Mouse (Mus musculus): ENCODE data around the gene Spock3. TPM values are rescaled to one million over a fixed set of nuclear protein-coding genes. Genes with fewer than 3 reads are reported as not detected.
"Not testable (repeated sequence)": the region's sequence is repeated elsewhere in the genome, so short reads cannot be mapped to it uniquely, and the experiment has no call there.

Gene Spock3
- polyA plus RNA-seq, 1 experiment from 2014 or later = 74.9 TPM

DNA sequence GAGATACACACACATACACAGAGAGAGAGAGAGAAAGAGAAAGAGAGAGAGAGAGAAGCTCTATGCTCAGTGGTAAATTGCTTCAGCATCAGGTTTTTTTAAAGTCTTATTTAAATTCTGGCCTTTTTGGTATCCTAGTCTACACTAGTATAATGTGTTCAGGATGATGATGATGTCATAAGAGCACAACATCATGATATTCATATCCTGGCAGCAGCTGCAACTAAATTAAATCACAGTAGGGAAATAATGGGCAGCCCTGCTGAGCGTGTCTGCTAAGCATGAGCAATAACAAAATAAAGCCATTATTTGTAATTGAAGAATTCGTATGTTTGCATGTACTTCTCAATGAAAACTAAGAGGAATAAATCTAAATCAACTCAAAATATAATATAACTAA is 169.7 kb downstream of the Spock3 start:
- no peaks in the 10 kb centered on the region for H3K27me3 ChIP-seq (ENCODE audit: control insufficient read depth, insufficient read depth, low read depth, low read length)
- no peak overlapping the region for H3K9ac ChIP-seq (ENCODE audit: low read depth, low read length)
- no peak overlapping the region for H3K4me3 ChIP-seq (ENCODE audit: low read depth, low read length)
- no peaks in the 10 kb centered on the region for H3K9me3 ChIP-seq (replicated peaks; ENCODE audit: control insufficient read depth, low read length, poor library complexity, severe bottlenecking)
- ATAC-seq = 0 out of 2 replicates have a peak, but pooled peaks have one; percentile 54
- H3K4me1 ChIP-seq (ENCODE audit: control insufficient read depth, insufficient read depth, low read length) = no peaks in the 10 kb centered on the region
- no peak overlapping the region for H3K27ac ChIP-seq (ENCODE audit: low read length)
- H3K36me3 ChIP-seq (ENCODE audit: control insufficient read depth, insufficient read depth, low read length) = no peaks in the 10 kb centered on the region
- no peak overlapping the region for H3K4me2 ChIP-seq (ENCODE audit: low read length)
- 53% methylated on average over 2 of the region's 2 CpGs for WGBS

DNA sequence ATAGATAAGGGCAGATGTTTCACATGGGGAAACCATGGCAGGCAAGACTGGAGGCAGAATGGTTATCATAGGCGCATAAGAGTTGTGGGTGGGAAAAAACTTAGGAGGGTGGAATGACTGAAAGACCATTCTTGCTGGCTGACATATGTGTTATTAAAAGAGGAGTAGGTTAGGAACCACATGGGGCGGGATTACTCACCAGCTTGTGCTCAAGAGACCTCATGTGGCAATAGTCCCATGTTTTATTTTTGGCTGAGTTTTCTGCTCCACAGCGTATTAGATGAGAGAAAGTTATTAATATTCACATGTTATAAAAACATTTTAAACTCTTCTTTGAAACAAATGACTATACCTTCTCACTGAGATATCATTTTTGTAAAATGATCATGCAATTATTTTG is 184.6 kb downstream of the Spock3 start:
- H3K4me2 ChIP-seq (ENCODE audit: low read length) = no peak overlapping the region
- 91% methylated on average over 3 of the region's 3 CpGs for WGBS
- no peak overlapping the region for H3K9ac ChIP-seq (ENCODE audit: low read depth, low read length)
- no peak for ATAC-seq
- no peaks in the 10 kb centered on the region for H3K9me3 ChIP-seq (replicated peaks; ENCODE audit: control insufficient read depth, low read length, poor library complexity, severe bottlenecking)
- no peaks in the 10 kb centered on the region for H3K27me3 ChIP-seq (ENCODE audit: control insufficient read depth, insufficient read depth, low read depth, low read length)
- no peaks in the 10 kb centered on the region for H3K36me3 ChIP-seq (ENCODE audit: control insufficient read depth, insufficient read depth, low read length)
- no peak overlapping the region for H3K27ac ChIP-seq (ENCODE audit: low read length)
- no peaks in the 10 kb centered on the region for H3K4me1 ChIP-seq (ENCODE audit: control insufficient read depth, insufficient read depth, low read length)
- no peak overlapping the region for H3K4me3 ChIP-seq (ENCODE audit: low read depth, low read length)

DNA sequence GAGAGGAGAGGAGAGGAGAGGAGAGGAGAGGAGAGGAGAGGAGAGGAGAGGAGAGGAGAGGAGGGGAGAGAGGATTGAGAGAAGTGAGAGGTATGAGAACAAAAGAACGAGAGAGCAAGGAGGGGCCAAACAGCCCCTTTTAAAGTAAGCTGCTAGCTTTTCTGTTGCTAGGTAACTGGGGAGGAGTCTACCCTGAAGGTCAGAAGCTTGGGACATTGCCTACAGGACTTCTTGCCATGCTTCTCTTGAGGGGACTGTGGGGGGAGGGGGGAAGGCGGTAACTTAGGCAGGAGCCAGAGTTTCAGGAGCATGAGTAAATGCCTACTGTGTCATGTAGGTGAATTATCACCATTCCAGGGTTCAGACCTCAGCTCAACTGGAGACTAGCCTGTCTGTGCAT is 213.1 kb downstream of the Spock3 start:
- H3K4me1 ChIP-seq (ENCODE audit: control insufficient read depth, insufficient read depth, low read length); H3K36me3 ChIP-seq (ENCODE audit: control insufficient read depth, insufficient read depth, low read length); H3K9ac ChIP-seq (ENCODE audit: low read depth, low read length); H3K27ac ChIP-seq (ENCODE audit: low read length); H3K9me3 ChIP-seq (replicated peaks; ENCODE audit: control insufficient read depth, low read length, poor library complexity, severe bottlenecking); H3K27me3 ChIP-seq (ENCODE audit: control insufficient read depth, insufficient read depth, low read depth, low read length); ATAC-seq; H3K4me2 ChIP-seq (ENCODE audit: low read length); H3K4me3 ChIP-seq (ENCODE audit: low read depth, low read length): not testable (repeated sequence)
- 45% methylated on average over 2 of the region's 2 CpGs for WGBS

DNA sequence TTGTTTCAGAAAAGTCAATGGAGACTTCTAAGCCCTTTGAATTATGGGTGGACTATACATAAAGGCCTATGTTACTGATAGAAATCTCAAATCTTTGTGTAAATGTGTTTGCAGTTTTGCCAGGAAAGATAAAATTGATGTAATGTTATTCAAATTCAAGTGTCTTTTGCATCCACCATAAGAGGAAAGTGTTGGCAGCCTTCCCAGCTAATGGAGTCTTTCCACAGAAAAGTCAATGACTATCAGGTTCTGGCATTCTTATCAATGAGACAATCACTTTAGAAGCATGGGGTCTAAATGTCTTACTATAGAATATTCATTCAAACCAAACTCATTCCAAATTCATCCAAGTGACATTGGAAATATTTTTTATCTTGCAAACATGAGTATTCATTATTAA is 214.5 kb downstream of the Spock3 start:
- Histone ChIP-seq H3K4me2 (ENCODE audit: low read length) (no peak overlapping the region), H3K4me1 (ENCODE audit: control insufficient read depth, insufficient read depth, low read length) (no peaks in the 10 kb centered on the region), H3K27me3 (ENCODE audit: control insufficient read depth, insufficient read depth, low read depth, low read length) (no peaks in the 10 kb centered on the region), H3K36me3 (ENCODE audit: control insufficient read depth, insufficient read depth, low read length) (no peaks in the 10 kb centered on the region), H3K9ac (ENCODE audit: low read depth, low read length) (no peak overlapping the region), H3K27ac (ENCODE audit: low read length) (no peak overlapping the region), H3K4me3 (ENCODE audit: low read depth, low read length) (no peak overlapping the region), H3K9me3 (replicated peaks; ENCODE audit: control insufficient read depth, low read length, poor library complexity, severe bottlenecking) (no peaks in the 10 kb centered on the region)
- ATAC-seq = no peak

DNA sequence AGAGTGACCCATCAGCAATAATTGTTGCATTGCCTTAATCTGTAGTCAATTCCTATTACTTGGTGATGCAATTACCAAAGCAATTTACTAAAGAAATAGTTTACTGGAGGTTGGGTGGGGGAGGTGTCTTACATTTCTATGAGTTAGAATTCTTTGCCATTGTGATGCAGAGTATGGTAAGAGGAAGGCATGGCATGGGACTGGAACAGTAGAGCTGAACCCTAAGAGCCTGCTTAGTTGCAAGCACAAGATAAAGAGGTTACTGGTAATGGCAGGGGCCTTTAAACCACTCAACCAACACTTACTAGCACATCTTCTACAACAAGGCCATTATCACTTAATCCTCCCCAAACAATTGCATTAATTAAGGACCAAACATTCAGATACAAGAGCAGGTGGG is 219.1 kb downstream of the Spock3 start:
- no peaks in the 10 kb centered on the region for H3K9me3 ChIP-seq (replicated peaks; ENCODE audit: control insufficient read depth, low read length, poor library complexity, severe bottlenecking)
- no peak for ATAC-seq
- no peak overlapping the region for H3K9ac ChIP-seq (ENCODE audit: low read depth, low read length)
- H3K4me1 ChIP-seq (ENCODE audit: control insufficient read depth, insufficient read depth, low read length) = no peaks in the 10 kb centered on the region
- H3K4me2 ChIP-seq (ENCODE audit: low read length) = no peak overlapping the region
- no peak overlapping the region for H3K27ac ChIP-seq (ENCODE audit: low read length)
- H3K27me3 ChIP-seq (ENCODE audit: control insufficient read depth, insufficient read depth, low read depth, low read length) = no peaks in the 10 kb centered on the region
- no peaks in the 10 kb centered on the region for H3K36me3 ChIP-seq (ENCODE audit: control insufficient read depth, insufficient read depth, low read length)
- H3K4me3 ChIP-seq (ENCODE audit: low read depth, low read length) = no peak overlapping the region

DNA sequence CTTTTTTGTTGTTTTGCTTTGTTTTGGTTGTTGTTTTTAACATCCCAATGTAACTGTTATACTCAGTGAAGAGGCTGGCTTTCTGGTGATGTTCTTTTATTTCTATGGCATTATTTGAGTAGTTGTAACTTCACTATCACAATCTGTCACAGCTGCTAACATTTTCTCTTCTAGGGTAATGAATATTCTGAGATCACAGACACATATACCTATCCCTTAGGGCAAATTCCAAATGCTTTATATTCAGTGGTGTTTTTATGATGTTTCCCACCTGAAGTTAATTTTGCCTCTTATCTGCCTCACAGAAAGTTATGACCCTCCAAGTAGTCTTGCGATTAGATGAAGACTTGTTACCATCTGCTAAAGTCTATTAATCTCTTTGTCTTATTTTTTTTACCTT is 230.5 kb downstream of the Spock3 start:
- no peak for ATAC-seq
- H3K27ac ChIP-seq (ENCODE audit: low read length) = no peak overlapping the region
- no peak overlapping the region for H3K4me2 ChIP-seq (ENCODE audit: low read length)
- no peaks in the 10 kb centered on the region for H3K4me1 ChIP-seq (ENCODE audit: control insufficient read depth, insufficient read depth, low read length)
- H3K27me3 ChIP-seq (ENCODE audit: control insufficient read depth, insufficient read depth, low read depth, low read length) = no peaks in the 10 kb centered on the region
- no peak overlapping the region for H3K9ac ChIP-seq (ENCODE audit: low read depth, low read length)
- no peaks in the 10 kb centered on the region for H3K9me3 ChIP-seq (replicated peaks; ENCODE audit: control insufficient read depth, low read length, poor library complexity, severe bottlenecking)
- 89% methylated on average over 1 of the region's 1 CpGs for WGBS
- no peaks in the 10 kb centered on the region for H3K36me3 ChIP-seq (ENCODE audit: control insufficient read depth, insufficient read depth, low read length)
- H3K4me3 ChIP-seq (ENCODE audit: low read depth, low read length) = no peak overlapping the region

DNA sequence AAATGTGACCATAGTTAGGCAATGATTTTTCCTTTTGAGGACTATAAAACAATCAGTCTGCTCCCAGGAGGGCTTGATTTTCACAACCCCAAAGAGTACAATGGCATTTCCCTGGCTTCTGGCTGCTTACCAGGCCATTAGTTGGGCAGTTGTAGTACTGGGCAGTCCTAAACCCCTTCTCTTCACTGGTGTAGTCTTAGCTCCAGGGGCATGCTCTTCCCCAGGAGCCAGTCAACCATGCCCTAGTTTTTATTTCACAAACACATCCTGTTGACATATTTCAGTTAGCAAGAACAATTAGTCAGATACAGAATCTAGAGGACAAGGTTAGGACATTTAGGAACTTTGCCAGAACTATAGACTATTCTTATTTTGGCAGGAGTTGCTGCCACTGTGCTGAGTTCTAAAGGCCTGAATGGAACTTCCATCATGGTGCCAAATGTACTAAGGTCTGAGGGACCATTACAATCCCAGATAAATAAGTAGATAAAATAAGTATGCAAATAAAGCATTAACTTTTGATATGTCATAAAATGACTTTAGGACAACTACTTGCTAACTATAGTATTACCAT is 308.1 kb downstream of the Spock3 start:
- no peaks in the 10 kb centered on the region for H3K9me3 ChIP-seq (replicated peaks; ENCODE audit: control insufficient read depth, low read length, poor library complexity, severe bottlenecking)

DNA sequence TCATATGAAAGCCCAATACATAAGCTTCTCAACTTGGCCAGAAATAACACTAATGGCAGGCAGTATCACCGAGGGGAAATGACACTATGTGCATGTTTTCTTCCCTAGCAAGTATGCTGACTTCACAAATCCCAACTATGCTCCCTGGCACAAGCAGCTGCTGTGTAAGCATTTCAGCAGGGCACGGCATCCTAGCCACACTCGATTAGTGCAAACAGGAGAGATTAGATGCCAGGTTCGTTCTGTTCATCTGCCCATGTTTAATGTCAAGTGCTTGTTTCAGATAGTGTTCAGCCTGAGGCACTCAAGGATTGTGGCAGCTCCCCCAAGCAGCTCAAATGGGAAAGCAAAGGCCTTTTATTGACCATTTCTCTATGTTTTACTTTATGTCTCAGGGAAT is 311.7 kb downstream of the Spock3 start:
- no peak overlapping the region for H3K9ac ChIP-seq (ENCODE audit: low read depth, low read length)
- H3K36me3 ChIP-seq (ENCODE audit: control insufficient read depth, insufficient read depth, low read length) = no peaks in the 10 kb centered on the region
- no peaks in the 10 kb centered on the region for H3K9me3 ChIP-seq (replicated peaks; ENCODE audit: control insufficient read depth, low read length, poor library complexity, severe bottlenecking)
- H3K4me3 ChIP-seq (ENCODE audit: low read depth, low read length) = no peak overlapping the region
- no peak overlapping the region for H3K27ac ChIP-seq (ENCODE audit: low read length)
- no peak overlapping the region for H3K4me2 ChIP-seq (ENCODE audit: low read length)
- peak; percentile 58 for ATAC-seq
- no peaks in the 10 kb centered on the region for H3K27me3 ChIP-seq (ENCODE audit: control insufficient read depth, insufficient read depth, low read depth, low read length)
- H3K4me1 ChIP-seq (ENCODE audit: control insufficient read depth, insufficient read depth, low read length) = no peaks in the 10 kb centered on the region
- 62% methylated on average over 4 of the region's 4 CpGs for WGBS

More for the DNA sequence above, 308.1 kb downstream of the Spock3 start:
- Histone ChIP-seq H3K27me3 (ENCODE audit: control insufficient read depth, insufficient read depth, low read depth, low read length) (no peaks in the 10 kb centered on the region), H3K9ac (ENCODE audit: low read depth, low read length) (no peak overlapping the region), H3K4me1 (ENCODE audit: control insufficient read depth, insufficient read depth, low read length) (no peaks in the 10 kb centered on the region), H3K4me3 (ENCODE audit: low read depth, low read length) (no peak overlapping the region), H3K4me2 (ENCODE audit: low read length) (no peak overlapping the region), H3K27ac (ENCODE audit: low read length) (no peak overlapping the region), H3K36me3 (ENCODE audit: control insufficient read depth, insufficient read depth, low read length) (no peaks in the 10 kb centered on the region)
- ATAC-seq = no peak

DNA sequence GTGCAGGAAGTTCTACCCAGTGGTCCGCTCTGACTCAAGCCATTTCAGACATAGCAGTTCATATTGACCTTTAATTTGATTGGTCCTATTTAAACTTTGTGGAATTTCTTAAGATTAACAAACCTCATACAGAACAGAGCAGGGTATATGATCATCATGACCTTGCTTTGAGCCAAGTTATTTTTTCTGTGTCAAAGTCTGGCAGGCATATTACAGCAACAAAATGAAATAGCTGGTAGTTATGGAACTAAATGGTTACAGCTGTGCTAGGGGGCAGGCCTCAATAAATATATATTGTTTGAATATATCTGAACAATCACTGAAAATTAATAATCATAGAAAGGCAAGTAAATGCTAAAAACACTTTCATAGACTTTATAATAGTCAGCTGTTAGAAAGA is 384.6 kb downstream of the Spock3 start:
- WGBS = 95% methylated on average over 1 of the region's 1 CpGs
- ATAC-seq = no peak
- H3K4me1 ChIP-seq (ENCODE audit: control insufficient read depth, insufficient read depth, low read length) = no peaks in the 10 kb centered on the region

DNA sequence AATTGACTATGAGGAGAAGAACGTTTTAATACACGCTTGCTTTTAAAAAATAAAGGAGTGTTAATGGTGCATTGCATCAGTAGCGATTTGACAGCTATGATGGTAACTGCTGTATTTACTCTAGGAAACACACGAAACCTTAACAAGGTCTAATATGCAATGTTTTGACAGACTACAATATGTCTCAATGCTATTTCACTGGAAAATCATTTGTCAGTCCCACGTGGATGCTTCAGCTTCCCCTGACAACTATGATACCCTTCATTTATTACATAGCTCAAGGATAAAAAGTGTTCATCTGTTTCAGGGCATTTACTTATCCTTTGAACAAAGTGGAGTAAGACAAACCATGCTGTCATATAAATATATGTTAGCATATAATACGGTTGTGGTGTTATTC is 417.8 kb downstream of the Spock3 start:
- Histone ChIP-seq H3K4me2 (ENCODE audit: low read length) (no peak overlapping the region), H3K27me3 (ENCODE audit: control insufficient read depth, insufficient read depth, low read depth, low read length) (no peaks in the 10 kb centered on the region), H3K4me3 (ENCODE audit: low read depth, low read length) (no peak overlapping the region), H3K4me1 (ENCODE audit: control insufficient read depth, insufficient read depth, low read length) (no peaks in the 10 kb centered on the region), H3K27ac (ENCODE audit: low read length) (no peak overlapping the region), H3K9me3 (replicated peaks; ENCODE audit: control insufficient read depth, low read length, poor library complexity, severe bottlenecking) (no peaks in the 10 kb centered on the region), H3K9ac (ENCODE audit: low read depth, low read length) (no peak overlapping the region), H3K36me3 (ENCODE audit: control insufficient read depth, insufficient read depth, low read length) (no peaks in the 10 kb centered on the region)
- 80% methylated on average over 6 of the region's 6 CpGs for WGBS
- no peak for ATAC-seq

More for the DNA sequence above, 384.6 kb downstream of the Spock3 start:
- no peak overlapping the region for H3K4me3 ChIP-seq (ENCODE audit: low read depth, low read length)
- no peak overlapping the region for H3K4me2 ChIP-seq (ENCODE audit: low read length)
- H3K27me3 ChIP-seq (ENCODE audit: control insufficient read depth, insufficient read depth, low read depth, low read length) = no peaks in the 10 kb centered on the region
- no peak overlapping the region for H3K9ac ChIP-seq (ENCODE audit: low read depth, low read length)
- no peak overlapping the region for H3K27ac ChIP-seq (ENCODE audit: low read length)
- no peaks in the 10 kb centered on the region for H3K9me3 ChIP-seq (replicated peaks; ENCODE audit: control insufficient read depth, low read length, poor library complexity, severe bottlenecking)
- H3K36me3 ChIP-seq (ENCODE audit: control insufficient read depth, insufficient read depth, low read length) = no peaks in the 10 kb centered on the region

Measured in midbrain, embryonic 16.5 days (tissue).